Mouse (Mus musculus): ENCODE results near the gene Hs3st1.

- TF ChIP-seq CTCF (IDR thresholded peaks at IDR 0.05; ENCODE audit: extremely low read depth, insufficient read depth, low read length) (no peak), POLR2A (IDR thresholded peaks at IDR 0.05; ENCODE audit: extremely low read depth, insufficient read depth, low read length) (no peak)
Observed at GRCm38 (mm10) chr5:39608260-39608659, 147.0 kb downstream of the Hs3st1 start.

Measured in cortical plate, adult 2 months (tissue).